Mouse (Mus musculus) spleen, adult 2 months (tissue): ENCODE measurements at regions not wholly inside any gene's neighbourhood (a gene's known extent, or its start where the extent isn't known, plus 50 kb on each side); places are given as distances from the start of the nearest gene placed in this dataset.

Experiments
- DNase-seq, 2 experiments: peaks; one replicate each; pipeline versions ENCODE4 v3.0.0 to v3.0.0-alpha.2; 2012 to 2021; ENCODE audit warnings: low spot score in 2 of 2, low read depth in 1 of 2
- H3K27ac ChIP-seq: fragments of 200-500 bp; 2 replicates; pipeline ENCODE4 v1.5.1; 2012; ENCODE audit warnings: low read length, inconsistent platforms; ENCODE audit not compliant: insufficient read depth
- H3K27me3 ChIP-seq: fragments of 200-500 bp; 2 replicates; pipeline ENCODE4 v1.6.1; 2012; ENCODE audit warnings: mild to moderate bottlenecking, moderate library complexity, low read length, inconsistent platforms; ENCODE audit not compliant: control insufficient read depth, insufficient read depth
- H3K36me3 ChIP-seq: fragments of 200-500 bp; 2 replicates; pipeline ENCODE4 v1.6.1; 2012; ENCODE audit warnings: mild to moderate bottlenecking, low read length, inconsistent platforms; ENCODE audit not compliant: control insufficient read depth, insufficient read depth
- H3K4me1 ChIP-seq: fragments of 200-500 bp; 2 replicates; pipeline ENCODE4 v1.6.1; 2011; ENCODE audit warnings: inconsistent platforms; ENCODE audit not compliant: control insufficient read depth, insufficient read depth, insufficient read length
- H3K4me3 ChIP-seq: fragments of 200-500 bp; 2 replicates; pipeline ENCODE4 v1.5.1; 2011; ENCODE audit warnings: mild to moderate bottlenecking, inconsistent platforms; ENCODE audit not compliant: insufficient read depth, insufficient read length; ENCODE audit errors: extremely low read depth
- CTCF ChIP-seq: fragments of 200-500 bp; IDR thresholded peaks from 2 replicates; pipeline ENCODE4 v1.5.1; 2011; ENCODE audit warnings: mild to moderate bottlenecking, inconsistent platforms; ENCODE audit not compliant: insufficient read depth, insufficient read length, insufficient replicate concordance; ENCODE audit errors: extremely low read depth
- POLR2A ChIP-seq: fragments of 200-500 bp; IDR thresholded peaks from 2 replicates; pipeline ENCODE4 v1.6.1; 2011; ENCODE audit warnings: low read depth, low read length, inconsistent platforms
- WGBS: fragments of 180-500 bp; shearing (Covaris S2); methylation state at CpG from one replicate; pipeline ENCODE4 v1.1.7; 2018; 5-methylcytosine and 5-hydroxymethylcytosine counted together

DNA sequence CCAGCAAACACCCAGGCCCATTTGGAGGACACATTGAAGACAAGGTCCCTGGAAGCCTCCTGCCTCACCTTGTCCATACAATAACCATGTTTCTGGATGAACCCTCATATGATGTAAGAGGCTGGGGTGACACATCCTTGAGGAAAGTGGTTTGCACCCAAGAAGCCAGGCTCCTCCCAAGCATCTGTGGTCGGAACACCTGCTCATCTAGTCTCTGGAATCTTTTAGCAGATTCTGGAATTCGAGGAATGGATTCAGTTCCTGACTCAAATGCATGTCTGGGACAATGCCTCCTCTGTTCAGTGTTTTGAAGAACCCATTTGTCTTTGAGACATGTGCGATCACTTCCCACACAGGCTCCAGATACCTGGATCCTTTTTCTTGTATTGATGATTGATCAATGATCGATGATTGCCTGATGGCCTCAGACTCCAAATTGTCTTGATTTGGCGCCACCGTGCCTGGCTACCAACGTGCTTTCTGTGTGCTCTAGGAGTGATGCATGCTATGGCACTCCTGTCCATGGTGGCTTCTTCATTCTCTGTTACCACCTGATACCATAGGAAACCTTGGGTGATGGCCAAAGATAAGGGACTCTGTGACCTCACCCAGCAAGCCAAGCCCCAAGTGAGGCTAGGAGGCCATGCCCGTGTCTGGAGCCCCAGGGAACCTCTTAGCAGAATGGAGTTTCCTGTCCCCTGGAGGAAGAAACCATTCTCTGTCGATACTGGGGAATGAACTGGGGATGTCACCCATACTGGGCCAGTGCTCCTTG is 126.7 kb downstream of the Mn1 start:
- DNase-seq: no peak
- Histone ChIP-seq H3K27me3 (no peaks in the 10 kb centered on the region), H3K36me3 (no peaks in the 10 kb centered on the region), H3K27ac (no peak overlapping the region), H3K4me1 (no peaks in the 10 kb centered on the region), H3K4me3 (no peak overlapping the region)
- 76% methylated on average over 9 of the region's 9 CpGs for WGBS
- TF ChIP-seq POLR2A (no peak), CTCF (no peak)

DNA sequence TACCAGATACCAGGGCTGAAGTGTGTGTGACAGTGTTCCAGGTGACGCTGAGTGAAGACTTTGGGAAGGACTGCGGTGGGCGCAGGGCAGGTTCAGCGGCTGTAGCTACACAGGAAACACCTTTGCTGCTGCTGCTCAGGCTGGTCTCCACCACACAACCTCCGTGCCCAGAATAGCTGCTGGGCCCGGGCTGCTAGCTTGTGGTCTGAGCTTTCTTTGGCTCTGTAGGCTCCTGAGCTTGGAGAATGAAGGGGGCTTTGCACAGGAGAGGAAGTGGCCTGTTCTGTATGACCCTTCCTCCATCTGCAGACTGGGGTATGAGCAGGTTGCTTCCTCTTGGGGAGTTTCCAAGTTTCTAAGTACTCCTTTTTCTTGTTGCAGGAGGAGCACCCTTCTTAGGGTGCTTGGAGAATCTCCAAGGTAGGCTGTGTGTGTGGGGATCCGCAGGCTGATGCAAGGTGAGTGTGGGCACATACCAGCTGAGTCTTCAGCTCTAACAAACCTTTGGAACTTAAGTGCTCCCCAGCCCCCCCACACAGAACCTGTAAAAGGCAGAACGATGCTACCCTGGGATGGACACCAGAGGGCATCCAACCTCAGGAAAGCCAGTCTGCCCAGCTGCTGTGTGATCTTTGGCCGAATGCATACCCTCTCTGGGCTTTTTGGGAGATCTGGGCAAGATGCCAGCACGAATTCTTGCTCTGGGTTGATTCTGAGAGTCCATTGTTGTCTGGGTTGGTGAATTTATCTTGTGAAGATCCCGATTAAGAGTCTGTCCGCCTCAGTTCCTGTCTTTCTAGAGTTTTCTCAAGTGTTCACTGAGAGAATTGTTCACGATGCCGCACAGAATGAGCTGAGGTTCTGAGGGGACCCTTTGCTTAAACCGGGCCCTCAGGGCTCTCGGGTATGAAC is 136.6 kb downstream of the Mn1 start:
- TF ChIP-seq CTCF: no peak
- TF ChIP-seq POLR2A: no peak
- Histone ChIP-seq H3K27me3 (no peaks in the 10 kb centered on the region), H3K36me3 (no peaks in the 10 kb centered on the region), H3K27ac (no peak overlapping the region), H3K4me1 (peaks cover 6% of the 10 kb centered on the region; the same call in 1 of the 2 replicates), H3K4me3 (no peak overlapping the region)
- no peak for DNase-seq
- whole genome bisulfite sequencing: 9% methylated on average over 16 of the region's 16 CpGs

DNA sequence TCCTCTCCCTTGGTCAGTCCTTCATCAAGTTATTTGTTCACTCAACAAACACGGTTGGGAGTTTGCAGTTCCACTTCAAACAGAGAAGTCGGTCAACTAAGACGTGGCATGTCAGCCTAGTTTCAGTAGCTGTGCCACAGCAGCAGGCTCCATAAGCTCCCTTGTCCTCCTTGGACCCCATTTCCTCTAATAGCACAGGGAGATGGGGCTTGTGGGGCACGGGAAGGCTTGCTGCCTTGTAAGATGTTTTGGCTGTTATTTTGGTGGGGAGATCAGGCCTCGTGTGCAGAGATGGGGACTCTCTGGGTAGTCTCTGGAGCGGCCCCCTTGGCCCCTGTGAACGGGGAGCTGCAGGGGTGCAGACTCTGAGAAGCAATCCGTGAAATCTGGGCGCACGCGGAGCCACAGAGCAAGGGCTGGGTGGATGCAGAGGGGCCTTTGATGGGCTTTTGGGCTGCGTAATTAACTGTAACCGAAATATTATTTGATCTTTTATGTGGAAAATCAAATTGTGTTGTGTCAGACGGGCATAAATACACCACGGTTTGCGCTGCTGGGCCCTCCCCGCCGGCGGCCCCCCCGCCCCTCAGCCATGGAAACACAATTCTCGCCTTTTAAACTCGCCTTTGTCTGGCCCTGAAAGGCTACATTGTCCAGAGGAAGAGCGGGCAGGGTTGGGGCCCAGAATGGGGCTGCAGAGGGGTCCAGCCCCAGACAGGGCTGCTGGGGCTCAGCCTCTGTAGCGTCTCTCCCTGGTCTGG is 137.6 kb downstream of the Mn1 start:
- H3K4me3 ChIP-seq: no peak overlapping the region
- H3K27me3 ChIP-seq: no peaks in the 10 kb centered on the region
- WGBS: 63% methylated on average over 24 of the region's 24 CpGs
- H3K27ac ChIP-seq: no peak overlapping the region
- H3K36me3 ChIP-seq: no peaks in the 10 kb centered on the region
- no peak for DNase-seq
- TF ChIP-seq CTCF (no peak), POLR2A (no peak)
- peaks cover 6% of the 10 kb centered on the region; the same call in 1 of the 2 replicates for H3K4me1 ChIP-seq

DNA sequence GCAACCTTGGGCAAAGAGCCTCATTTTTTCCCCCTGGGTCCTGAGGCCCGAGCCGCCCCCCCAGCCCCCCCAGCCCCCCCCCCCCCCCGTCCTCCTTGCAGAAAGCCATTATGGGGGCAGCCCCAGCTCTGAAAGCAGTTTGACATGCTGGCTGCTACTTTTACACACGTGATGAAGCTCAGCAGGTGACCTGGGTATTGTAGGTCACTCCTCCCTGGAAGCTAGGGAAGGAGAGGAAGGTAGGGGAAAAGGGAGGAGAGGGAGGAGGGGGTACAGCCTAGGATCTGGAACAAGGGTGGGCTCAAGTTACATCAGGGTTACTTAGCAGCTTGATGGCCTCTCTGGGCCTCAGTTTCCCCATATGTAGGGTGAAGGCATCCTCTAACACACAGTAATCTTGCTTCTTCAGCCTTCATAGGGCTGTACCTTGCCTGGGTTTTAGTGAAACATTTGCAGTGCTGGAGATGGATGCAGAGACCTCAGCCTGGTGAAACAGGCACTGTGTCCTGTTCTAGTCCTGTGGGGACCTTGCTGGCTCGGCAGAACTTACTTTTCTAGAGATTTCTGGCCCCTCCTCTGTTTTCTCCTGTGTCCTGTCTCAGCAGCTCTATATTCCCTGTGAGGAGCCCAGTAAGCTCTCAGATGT is 138.3 kb downstream of the Mn1 start:
- no peak overlapping the region for H3K4me3 ChIP-seq
- no peak for DNase-seq
- WGBS: 51% methylated on average over 5 of the region's 5 CpGs
- H3K27me3 ChIP-seq: no peaks in the 10 kb centered on the region
- no peak for TF ChIP-seq POLR2A
- TF ChIP-seq CTCF: no peak
- H3K27ac ChIP-seq: no peak overlapping the region
- H3K36me3 ChIP-seq: no peaks in the 10 kb centered on the region
- H3K4me1 ChIP-seq: peaks cover 6% of the 10 kb centered on the region; the same call in 1 of the 2 replicates

DNA sequence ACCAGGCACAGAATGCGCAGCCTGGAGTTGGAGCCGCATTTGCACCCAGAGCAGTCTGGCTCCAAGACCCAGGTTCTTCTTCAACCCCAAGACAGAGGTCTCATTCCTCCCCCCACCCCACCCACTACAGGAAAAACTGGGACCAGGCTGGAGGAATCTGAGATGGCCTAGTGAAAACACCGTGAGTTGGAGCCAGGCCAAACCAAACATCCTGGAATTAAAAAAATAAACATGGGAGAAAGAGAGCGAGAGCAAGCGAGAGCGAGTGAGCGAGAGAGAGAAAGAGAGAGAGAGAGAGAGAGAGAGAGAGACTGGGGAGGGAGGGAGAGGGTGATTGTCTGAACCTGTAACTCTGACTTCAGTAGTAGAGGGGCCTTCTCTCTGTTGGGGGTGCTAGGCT is 138.8 kb downstream of the Mn1 start:
- WGBS: 90% methylated on average over 7 of the region's 7 CpGs
- H3K27me3 ChIP-seq: no peaks in the 10 kb centered on the region
- peaks cover 6% of the 10 kb centered on the region; the same call in 1 of the 2 replicates for H3K4me1 ChIP-seq

DNA sequence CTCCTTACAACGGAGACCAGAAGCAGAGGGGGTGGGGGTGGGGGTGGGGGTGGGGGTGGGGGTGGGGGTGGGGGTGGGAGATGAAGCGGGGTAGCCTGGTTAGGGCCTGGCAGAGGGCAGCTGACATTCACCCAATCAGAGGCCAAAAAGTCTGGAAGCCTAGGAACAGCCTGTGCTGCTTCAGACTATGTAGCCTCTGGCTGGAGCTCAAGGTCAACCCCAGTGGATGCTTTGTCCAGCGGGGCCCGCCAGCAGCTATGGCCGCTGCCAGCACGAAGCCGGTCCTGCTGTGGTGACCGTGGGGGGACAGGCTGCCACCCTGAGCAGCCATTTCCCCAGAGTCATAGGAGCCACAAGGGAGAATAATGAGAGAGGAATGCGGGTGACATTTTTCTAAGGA is 143.3 kb downstream of the Mn1 start:
- Histone ChIP-seq H3K36me3 (no peaks in the 10 kb centered on the region), H3K4me1 (no peaks in the 10 kb centered on the region), H3K27me3 (no peaks in the 10 kb centered on the region), H3K27ac (no peak overlapping the region), H3K4me3 (no peak overlapping the region)
- 83% methylated on average over 9 of the region's 9 CpGs for WGBS
- DNase-seq: no peak
- TF ChIP-seq POLR2A: no peak
- TF ChIP-seq CTCF: no peak

More for the DNA sequence above, 138.8 kb downstream of the Mn1 start:
- Histone ChIP-seq H3K27ac (no peak overlapping the region), H3K36me3 (no peaks in the 10 kb centered on the region), H3K4me3 (no peak overlapping the region)
- TF ChIP-seq POLR2A (no peak), CTCF (no peak)
- no peak for DNase-seq
